Mouse (Mus musculus): ENCODE results near the gene March8. TPM values are rescaled to one million over a fixed set of nuclear protein-coding genes. Genes with fewer than 3 reads are reported as not detected.

The March8 gene
- polyA plus RNA-seq, 1 experiment from 2014 or later: 82.0 TPM

DNA sequence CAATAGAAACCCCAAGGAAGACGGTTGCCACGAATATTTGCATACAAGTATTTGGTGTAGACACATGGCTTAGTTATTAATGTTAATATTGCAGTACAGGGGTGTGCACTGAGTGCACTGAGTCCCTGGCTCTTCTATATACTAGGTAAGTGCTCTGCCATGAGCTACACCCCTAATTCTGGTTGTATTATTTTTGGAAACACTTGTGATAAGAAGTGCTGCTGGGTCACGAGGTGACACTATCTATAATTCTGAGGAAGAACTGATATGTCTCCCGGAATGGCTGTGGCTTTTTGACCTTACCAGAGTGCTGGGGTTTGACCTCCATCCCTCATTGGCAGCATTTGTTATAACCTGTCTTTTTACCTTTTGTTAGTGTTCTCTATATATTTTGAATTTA is 103.0 kb downstream of the March8 start:
- Histone ChIP-seq H3K4me3 (no peak overlapping the region), H3K27ac (no peak overlapping the region), H3K4me1 (no peaks in the 10 kb centered on the region), H3K4me2 (no peak overlapping the region), H3K27me3 (replicated peaks) (no peaks in the 10 kb centered on the region), H3K36me3 (replicated peaks) (no peaks in the 10 kb centered on the region), H3K9ac (no peak overlapping the region), H3K9me3 (no peaks in the 10 kb centered on the region)
- WGBS: 94% methylated on average over 4 of the region's 4 CpGs
- no peak for ATAC-seq (replicated peaks)

DNA sequence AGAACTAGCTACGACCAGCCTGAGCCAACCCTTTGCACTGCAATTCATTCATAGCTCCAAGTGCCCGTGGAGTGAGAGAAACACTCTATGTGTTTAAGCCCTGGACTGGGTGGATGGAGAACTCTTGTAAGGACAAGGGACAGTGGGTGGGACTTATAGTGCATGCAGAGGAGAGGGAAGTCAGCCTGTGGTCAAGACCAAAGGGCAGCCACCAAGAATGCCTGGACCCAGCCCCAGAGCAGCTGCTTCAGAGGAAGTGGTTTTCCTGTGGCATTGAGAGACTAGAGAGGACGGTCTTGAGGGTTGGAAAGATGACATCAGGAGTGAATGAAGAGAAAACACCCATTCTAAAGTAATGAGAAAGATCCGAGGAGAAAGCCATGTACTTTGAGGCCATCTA is 118.0 kb downstream of the March8 start:
- Histone ChIP-seq H3K27me3 (replicated peaks) (peaks cover 11% of the 10 kb centered on the region), H3K27ac (no peak overlapping the region), H3K36me3 (replicated peaks) (no peaks in the 10 kb centered on the region), H3K4me3 (no peak overlapping the region), H3K4me1 (peaks cover 3% of the 10 kb centered on the region), H3K9ac (no peak overlapping the region), H3K9me3 (no peaks in the 10 kb centered on the region), H3K4me2 (no peak overlapping the region)
- ATAC-seq (replicated peaks): no peak
- 82% methylated on average over 4 of the region's 4 CpGs for WGBS

DNA sequence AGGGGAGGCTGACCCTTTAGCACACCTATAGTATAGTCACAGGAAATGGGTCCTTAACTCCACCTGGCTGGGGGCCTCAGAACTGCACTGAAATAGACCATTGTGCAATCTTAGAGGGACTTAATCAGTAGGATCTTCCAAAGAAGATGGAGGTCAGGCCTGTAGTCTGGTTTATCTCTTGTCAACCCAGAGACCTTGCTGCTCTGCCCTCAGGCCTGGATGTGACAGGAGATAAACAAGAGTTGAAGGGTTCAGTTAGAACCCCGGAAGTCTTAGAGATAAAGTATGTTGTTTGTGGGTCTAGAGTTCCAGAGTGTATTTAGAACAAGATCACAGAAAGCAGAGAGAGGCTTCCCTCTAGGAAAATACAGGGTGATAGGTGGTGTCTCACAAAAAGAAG is 118.7 kb downstream of the March8 start:
- WGBS: 92% methylated on average over 1 of the region's 1 CpGs
- Histone ChIP-seq H3K9me3 (no peaks in the 10 kb centered on the region), H3K4me1 (peaks cover 6% of the 10 kb centered on the region), H3K36me3 (replicated peaks) (no peaks in the 10 kb centered on the region), H3K27me3 (replicated peaks) (peaks cover 18% of the 10 kb centered on the region), H3K4me2 (no peak overlapping the region), H3K4me3 (no peak overlapping the region), H3K9ac (no peak overlapping the region), H3K27ac (no peak overlapping the region)
- ATAC-seq (replicated peaks): no peak

DNA sequence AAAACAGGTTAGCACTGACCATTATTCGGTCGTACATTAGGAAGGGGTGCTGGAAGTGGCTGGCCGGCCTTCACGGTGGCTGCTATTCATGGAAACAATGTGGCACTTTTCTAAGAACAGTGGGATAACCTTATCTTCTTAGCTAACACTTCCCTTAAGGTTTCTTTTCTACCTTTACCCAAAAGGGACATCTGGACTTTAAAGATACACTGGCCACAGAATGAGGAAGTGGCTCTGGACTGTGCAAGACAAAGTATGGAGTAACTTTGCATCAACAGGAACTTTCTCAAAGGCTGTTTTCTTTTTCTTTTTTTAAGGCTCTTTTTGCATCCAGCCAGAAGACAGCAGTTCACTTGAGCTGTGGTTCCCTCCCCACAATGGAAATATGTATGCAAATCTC is 120.9 kb downstream of the March8 start:
- Histone ChIP-seq H3K36me3 (replicated peaks) (no peaks in the 10 kb centered on the region), H3K4me2 (no peak overlapping the region), H3K27me3 (replicated peaks) (peaks cover 24% of the 10 kb centered on the region), H3K4me3 (no peak overlapping the region), H3K27ac (no peak overlapping the region), H3K9me3 (no peaks in the 10 kb centered on the region), H3K9ac (no peak overlapping the region), H3K4me1 (peaks cover 6% of the 10 kb centered on the region)
- WGBS: 75% methylated on average over 4 of the region's 4 CpGs
- ATAC-seq (replicated peaks): no peak

Other genes starting within 250 kb of the March8 start
- gene Tmcc1, start 144.5 kb upstream of the March8 start, polyA plus RNA-seq (2015; fragmentation: Nextera tagmentation; extraction: Ambion mirVana): 28.8 and 31.1 TPM in 2 replicates
- 68.4 and 76.4 TPM in 2 replicates for gene Washc2, start 130.0 kb upstream of the March8 start, polyA plus RNA-seq (2015; fragmentation: Nextera tagmentation; extraction: Ambion mirVana)
- gene Zfand4, start 73.8 kb upstream of the March8 start, polyA plus RNA-seq (2015; fragmentation: Nextera tagmentation; extraction: Ambion mirVana): 6.8 and 8.5 TPM in 2 replicates
- 0.30 and 0.79 TPM in 2 replicates for gene Alox5, start 123.2 kb downstream of the March8 start, polyA plus RNA-seq (2015; fragmentation: Nextera tagmentation; extraction: Ambion mirVana)
- gene Olfr211, start 151.1 kb downstream of the March8 start, polyA plus RNA-seq (2015; fragmentation: Nextera tagmentation; extraction: Ambion mirVana): not detected in 2 replicates
- gene Olfr212, start 168.5 kb downstream of the March8 start, polyA plus RNA-seq (2015; fragmentation: Nextera tagmentation; extraction: Ambion mirVana): 0.06 TPM in 1 of 2 replicates, not detected in the other
- gene Olfr213, start 200.4 kb downstream of the March8 start, polyA plus RNA-seq (2015; fragmentation: Nextera tagmentation; extraction: Ambion mirVana): not detected in 2 replicates
- gene Gm5580, start 213.1 kb downstream of the March8 start, polyA plus RNA-seq (2015; fragmentation: Nextera tagmentation; extraction: Ambion mirVana): 0.34 and 0.54 TPM in 2 replicates
- gene Olfr214, start 216.2 kb downstream of the March8 start, polyA plus RNA-seq (2015; fragmentation: Nextera tagmentation; extraction: Ambion mirVana): not detected in 2 replicates
- not detected in 2 replicates for gene Olfr215, start 246.2 kb downstream of the March8 start, polyA plus RNA-seq (2015; fragmentation: Nextera tagmentation; extraction: Ambion mirVana)

Measured in midbrain, embryonic 15.5 days (tissue).